Mouse (Mus musculus): ENCODE measurements around the gene Tmtc2.

GRCm38 (mm10) chr10:105542081-105542480 lies 32.2 kb downstream of the Tmtc2 start:
- TF ChIP-seq POLR2A (IDR thresholded peaks at IDR 0.05; ENCODE audit: insufficient read depth, low read length) (no peak), CTCF (IDR thresholded peaks at IDR 0.05; ENCODE audit: low read depth, low read length) (no peak)

Data from ES-Bruce4 (cell line).